Mouse (Mus musculus): ENCODE results near the gene Fgd3. TPM values are rescaled to one million over a fixed set of nuclear protein-coding genes. Genes with fewer than 3 reads are reported as not detected.
A peak's percentile ranks its signal among the peaks of the same experiment; 100 is the strongest.

The Fgd3 gene
- 1.5 and 2.2 TPM in 2 replicates for polyA plus RNA-seq (2014; fragmentation: Nextera tagmentation; extraction: Ambion mirVana)

GRCm38 (mm10) chr13:49320040-49320439 lies at the start of gene Fgd3:
TSS of gene Fgd3 (minus strand) at chr13:49320311.
- H3K9me3 ChIP-seq (ENCODE audit: control insufficient read depth, low read length) = no peaks in the 10 kb centered on the region
- peak within 1 kb of the TSS; percentile 33 for H3K4me3 ChIP-seq (replicated peaks; ENCODE audit: low read length)
- peaks cover 11% of the 10 kb centered on the region; the same call in 1 of the 2 replicates for H3K27me3 ChIP-seq (ENCODE audit: control insufficient read depth, insufficient read depth, low read length)
- peaks cover 20% of the 10 kb centered on the region for H3K4me1 ChIP-seq (replicated peaks; ENCODE audit: control insufficient read depth, insufficient read depth, low read length)
- H3K27ac ChIP-seq = peak within 1 kb of the TSS; percentile 27; the same call in 1 of the 2 replicates
- DNase-seq (ENCODE audit: low spot score) (peak; percentile 68), ATAC-seq (ENCODE audit: low FRiP score) (peak; percentile 93)
- H3K36me3 ChIP-seq (replicated peaks; ENCODE audit: control insufficient read depth, insufficient read depth) = no peaks in the 10 kb centered on the region
- H3K4me2 ChIP-seq (replicated peaks) = peak within 1 kb of the TSS; percentile 57
- 1% methylated on average over 10 of the region's 10 CpGs for WGBS
- H3K9ac ChIP-seq = peak within 1 kb of the TSS; percentile 52

- H3K4me1 ChIP-seq (replicated peaks; ENCODE audit: control insufficient read depth, insufficient read depth, low read length) = no peaks in the 10 kb centered on the region; the same call in 1 of the 2 replicates
- H3K9ac ChIP-seq = no peak overlapping the region
These were observed 49.3 kb upstream of the Fgd3 start for GRCm38 (mm10) chr13:49369404-49369803.

GRCm38 (mm10) chr13:49367657-49368440 lies 47.7 kb upstream of the Fgd3 start:
- Histone ChIP-seq H3K27ac (no peak overlapping the region), H3K4me3 (replicated peaks; ENCODE audit: low read length) (no peak overlapping the region), H3K36me3 (replicated peaks; ENCODE audit: control insufficient read depth, insufficient read depth) (peaks cover 36% of the 10 kb centered on the region), H3K9ac (no peak overlapping the region), H3K27me3 (ENCODE audit: control insufficient read depth, insufficient read depth, low read length) (no peaks in the 10 kb centered on the region), H3K9me3 (ENCODE audit: control insufficient read depth, low read length) (no peaks in the 10 kb centered on the region), H3K4me2 (replicated peaks) (no peak overlapping the region), H3K4me1 (replicated peaks; ENCODE audit: control insufficient read depth, insufficient read depth, low read length) (no peaks in the 10 kb centered on the region; the same call in 1 of the 2 replicates)
- 87% methylated on average over 4 of the region's 4 CpGs for WGBS
- ATAC-seq (ENCODE audit: low FRiP score) (no peak), DNase-seq (ENCODE audit: low spot score) (no peak)

More at GRCm38 (mm10) chr13:49369404-49369803, 49.3 kb upstream of the Fgd3 start:
- H3K9me3 ChIP-seq (ENCODE audit: control insufficient read depth, low read length) = no peaks in the 10 kb centered on the region
- no peak overlapping the region for H3K4me2 ChIP-seq (replicated peaks)
- ATAC-seq (ENCODE audit: low FRiP score) (no peak), DNase-seq (ENCODE audit: low spot score) (no peak)
- H3K27me3 ChIP-seq (ENCODE audit: control insufficient read depth, insufficient read depth, low read length) = no peaks in the 10 kb centered on the region
- peaks cover 39% of the 10 kb centered on the region for H3K36me3 ChIP-seq (replicated peaks; ENCODE audit: control insufficient read depth, insufficient read depth)
- no peak overlapping the region for H3K27ac ChIP-seq
- no peak overlapping the region for H3K4me3 ChIP-seq (replicated peaks; ENCODE audit: low read length)
- 94% methylated on average over 10 of the region's 10 CpGs for WGBS

GRCm38 (mm10) chr13:49364716-49365115 lies 44.6 kb upstream of the Fgd3 start:
- H3K36me3 ChIP-seq (replicated peaks; ENCODE audit: control insufficient read depth, insufficient read depth) = peaks cover 7% of the 10 kb centered on the region; the same call in 1 of the 2 replicates
- no peak overlapping the region for H3K9ac ChIP-seq
- no peaks in the 10 kb centered on the region for H3K9me3 ChIP-seq (ENCODE audit: control insufficient read depth, low read length)
- ATAC-seq (ENCODE audit: low FRiP score) (no peak), DNase-seq (ENCODE audit: low spot score) (no peak)
- H3K27ac ChIP-seq = no peak overlapping the region
- H3K4me3 ChIP-seq (replicated peaks; ENCODE audit: low read length) = no peak overlapping the region
- H3K4me2 ChIP-seq (replicated peaks) = no peak overlapping the region
- H3K27me3 ChIP-seq (ENCODE audit: control insufficient read depth, insufficient read depth, low read length) = no peaks in the 10 kb centered on the region
- peaks cover 16% of the 10 kb centered on the region for H3K4me1 ChIP-seq (replicated peaks; ENCODE audit: control insufficient read depth, insufficient read depth, low read length)
- WGBS = 90% methylated on average over 2 of the region's 2 CpGs

GRCm38 (mm10) chr13:49362804-49363203 lies 42.7 kb upstream of the Fgd3 start:
- Histone ChIP-seq H3K9me3 (ENCODE audit: control insufficient read depth, low read length) (no peaks in the 10 kb centered on the region), H3K9ac (no peak overlapping the region), H3K27me3 (ENCODE audit: control insufficient read depth, insufficient read depth, low read length) (no peaks in the 10 kb centered on the region), H3K27ac (no peak overlapping the region), H3K4me3 (replicated peaks; ENCODE audit: low read length) (no peak overlapping the region), H3K4me1 (replicated peaks; ENCODE audit: control insufficient read depth, insufficient read depth, low read length) (peaks cover 16% of the 10 kb centered on the region), H3K4me2 (replicated peaks) (no peak overlapping the region), H3K36me3 (replicated peaks; ENCODE audit: control insufficient read depth, insufficient read depth) (no peaks in the 10 kb centered on the region)
- WGBS = 89% methylated on average over 2 of the region's 2 CpGs
- DNase-seq (ENCODE audit: low spot score) = no peak
- no peak for ATAC-seq (ENCODE audit: low FRiP score)

- DNase-seq (ENCODE audit: low spot score) (no peak), ATAC-seq (ENCODE audit: low FRiP score) (no peak)
- H3K27ac ChIP-seq = no peak overlapping the region
- H3K36me3 ChIP-seq (replicated peaks; ENCODE audit: control insufficient read depth, insufficient read depth) = peaks cover 3% of the 10 kb centered on the region; the same call in 1 of the 2 replicates
- WGBS = 62% methylated on average over 7 of the region's 7 CpGs
- H3K4me3 ChIP-seq (replicated peaks; ENCODE audit: low read length) = no peak overlapping the region
- H3K27me3 ChIP-seq (ENCODE audit: control insufficient read depth, insufficient read depth, low read length) = no peaks in the 10 kb centered on the region
- peaks cover 16% of the 10 kb centered on the region for H3K4me1 ChIP-seq (replicated peaks; ENCODE audit: control insufficient read depth, insufficient read depth, low read length)
- H3K9ac ChIP-seq = no peak overlapping the region
- H3K9me3 ChIP-seq (ENCODE audit: control insufficient read depth, low read length) = no peaks in the 10 kb centered on the region
- H3K4me2 ChIP-seq (replicated peaks) = no peak overlapping the region
These were observed 42.3 kb upstream of the Fgd3 start for GRCm38 (mm10) chr13:49362364-49362763.

- H3K9ac ChIP-seq = no peak overlapping the region
- DNase-seq (ENCODE audit: low spot score) (no peak), ATAC-seq (ENCODE audit: low FRiP score) (no peak)
- H3K4me2 ChIP-seq (replicated peaks) = no peak overlapping the region
- H3K27ac ChIP-seq = 0 out of 2 replicates have a peak overlapping the region, but pooled peaks have one; percentile 32
- H3K4me3 ChIP-seq (replicated peaks; ENCODE audit: low read length) = no peak overlapping the region
- no peaks in the 10 kb centered on the region for H3K9me3 ChIP-seq (ENCODE audit: control insufficient read depth, low read length)
- peaks cover 16% of the 10 kb centered on the region for H3K4me1 ChIP-seq (replicated peaks; ENCODE audit: control insufficient read depth, insufficient read depth, low read length)
- no peaks in the 10 kb centered on the region for H3K27me3 ChIP-seq (ENCODE audit: control insufficient read depth, insufficient read depth, low read length)
- peaks cover 4% of the 10 kb centered on the region; the same call in 1 of the 2 replicates for H3K36me3 ChIP-seq (replicated peaks; ENCODE audit: control insufficient read depth, insufficient read depth)
- WGBS = 43% methylated on average over 3 of the region's 3 CpGs
These were observed 40.8 kb upstream of the Fgd3 start for GRCm38 (mm10) chr13:49360906-49361406.

GRCm38 (mm10) chr13:49358184-49358583 lies 38.1 kb upstream of the Fgd3 start:
- H3K36me3 ChIP-seq (replicated peaks; ENCODE audit: control insufficient read depth, insufficient read depth) = peaks cover 4% of the 10 kb centered on the region; the same call in 1 of the 2 replicates

GRCm38 (mm10) chr13:49357367-49358026 lies 37.4 kb upstream of the Fgd3 start:
- no peak for ATAC-seq (ENCODE audit: low FRiP score)
- Histone ChIP-seq H3K9ac (no peak overlapping the region), H3K27me3 (ENCODE audit: control insufficient read depth, insufficient read depth, low read length) (no peaks in the 10 kb centered on the region), H3K36me3 (replicated peaks; ENCODE audit: control insufficient read depth, insufficient read depth) (peaks cover 4% of the 10 kb centered on the region; the same call in 1 of the 2 replicates), H3K9me3 (ENCODE audit: control insufficient read depth, low read length) (no peaks in the 10 kb centered on the region), H3K4me2 (replicated peaks) (no peak overlapping the region), H3K4me1 (replicated peaks; ENCODE audit: control insufficient read depth, insufficient read depth, low read length) (peaks cover 31% of the 10 kb centered on the region), H3K4me3 (replicated peaks; ENCODE audit: low read length) (no peak overlapping the region), H3K27ac (no peak overlapping the region)
- 97% methylated on average over 8 of the region's 8 CpGs for WGBS
- no peak for DNase-seq (ENCODE audit: low spot score)

More at GRCm38 (mm10) chr13:49358184-49358583, 38.1 kb upstream of the Fgd3 start:
- H3K27me3 ChIP-seq (ENCODE audit: control insufficient read depth, insufficient read depth, low read length) = no peaks in the 10 kb centered on the region
- H3K4me1 ChIP-seq (replicated peaks; ENCODE audit: control insufficient read depth, insufficient read depth, low read length) = peaks cover 28% of the 10 kb centered on the region
- H3K9ac ChIP-seq = no peak overlapping the region
- H3K4me3 ChIP-seq (replicated peaks; ENCODE audit: low read length) = no peak overlapping the region
- H3K27ac ChIP-seq = no peak overlapping the region
- 96% methylated on average over 3 of the region's 3 CpGs for WGBS
- no peaks in the 10 kb centered on the region for H3K9me3 ChIP-seq (ENCODE audit: control insufficient read depth, low read length)
- H3K4me2 ChIP-seq (replicated peaks) = no peak overlapping the region
- DNase-seq (ENCODE audit: low spot score) (no peak), ATAC-seq (ENCODE audit: low FRiP score) (no peak)
